Mouse (Mus musculus): Measurements from ENCODE around the gene Vmn1r126. TPM values are rescaled to one million over a fixed set of nuclear protein-coding genes. Genes with fewer than 3 reads are reported as not detected.
"Not testable (repeated sequence)": the region's sequence is repeated elsewhere in the genome, so short reads cannot be mapped to it uniquely, and the experiment has no call there.

The Vmn1r126 gene
- total RNA-seq (2021): not detected
- long read RNA-seq, experiment 1: 0 reads
- long read RNA-seq, experiment 2: 0 reads

DNA sequence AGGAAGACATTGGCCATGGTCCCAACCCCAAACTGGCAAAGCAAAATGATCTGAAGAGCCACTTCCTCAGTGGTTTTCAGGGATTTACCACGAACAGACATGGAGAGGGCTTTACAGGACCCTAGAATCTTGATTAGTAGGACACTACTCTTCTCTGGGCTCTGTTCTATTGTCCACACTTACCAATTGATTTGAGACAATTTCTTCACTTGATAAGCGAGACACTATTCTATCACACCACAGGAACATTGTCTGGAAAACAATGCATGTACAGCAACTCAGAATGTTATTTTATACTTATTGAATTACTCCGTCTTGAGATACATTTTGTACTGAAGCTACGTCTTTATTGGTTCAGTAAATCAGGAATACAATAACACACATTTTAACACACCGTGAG is at the start of gene Vmn1r126:
Gene Vmn1r126, minus strand, starts transcription at position 101 of the 400 bp plus-strand sequence.
- not testable (repeated sequence) for DNase-seq (ENCODE audit: low spot score)

DNA sequence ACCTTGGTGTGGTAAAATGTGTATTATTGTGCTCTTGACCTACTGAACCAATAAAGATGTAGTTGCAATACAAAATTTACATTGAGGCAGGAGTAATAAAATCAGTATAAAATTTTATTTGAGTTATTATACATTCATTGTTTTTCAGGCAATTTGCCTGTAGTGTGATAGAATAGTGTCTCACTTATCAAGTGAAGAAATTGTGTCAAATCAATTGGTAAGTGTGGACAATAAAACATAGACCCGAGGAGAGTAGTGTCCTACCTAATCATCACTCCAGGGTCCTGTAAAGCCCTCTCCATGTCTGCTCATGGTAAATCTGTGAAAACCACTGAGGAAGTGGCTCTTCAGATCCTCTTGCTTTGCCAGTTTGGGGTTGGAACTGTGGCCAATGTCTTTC is 47.8 kb upstream of the Vmn1r126 start, which contains the start of gene Vmn1r128:
Gene Vmn1r128, plus strand, starts transcription at position 301 of the 400 bp plus-strand sequence.
- not testable (repeated sequence) for DNase-seq (ENCODE audit: low spot score)

DNA sequence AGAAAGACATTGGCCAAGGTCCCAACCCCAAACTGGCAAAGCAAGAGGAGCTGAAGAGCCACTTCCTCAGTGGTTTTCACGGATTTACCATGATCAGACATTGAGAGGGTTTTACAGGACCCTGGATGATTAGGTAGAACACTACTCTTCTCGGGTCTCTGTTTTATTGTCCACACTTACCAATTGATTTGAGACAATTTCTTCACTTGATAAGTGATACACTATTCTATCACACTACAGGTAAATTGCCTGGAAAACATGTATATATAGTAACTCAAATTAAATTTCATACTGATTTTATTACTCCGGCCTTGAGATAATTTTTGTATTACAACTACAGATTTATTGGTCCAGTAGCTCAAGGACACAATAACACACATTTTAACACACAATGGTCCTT is 18.5 kb upstream of the Vmn1r126 start, which contains the start of gene Vmn1r127:
Gene Vmn1r127, minus strand, starts transcription at position 101 of the 400 bp plus-strand sequence.
- DNase-seq (ENCODE audit: low spot score): not testable (repeated sequence)

DNA sequence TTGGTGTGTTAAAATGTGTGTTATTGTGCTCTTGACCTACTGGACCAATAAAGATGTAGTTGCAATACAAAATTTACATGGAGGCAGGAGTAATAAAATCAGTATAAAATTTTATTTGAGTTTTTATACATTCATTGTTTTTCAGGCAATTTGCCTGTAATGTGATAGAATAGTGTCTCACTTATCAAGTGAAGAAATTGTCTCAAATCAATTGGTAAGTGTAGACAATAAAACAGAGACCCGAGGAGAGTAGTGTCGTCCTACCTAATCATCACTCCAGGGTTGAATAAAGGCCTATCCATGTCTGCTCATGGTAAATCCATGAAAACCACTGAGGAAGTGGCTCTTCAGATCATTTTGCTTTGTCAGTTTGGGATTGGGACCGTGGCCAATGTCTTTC is 29.4 kb downstream of the Vmn1r126 start, which contains the start of gene Vmn1r125:
Gene Vmn1r125, plus strand, starts transcription at position 301 of the 400 bp plus-strand sequence.
- DNase-seq (ENCODE audit: low spot score): not testable (repeated sequence)

DNA sequence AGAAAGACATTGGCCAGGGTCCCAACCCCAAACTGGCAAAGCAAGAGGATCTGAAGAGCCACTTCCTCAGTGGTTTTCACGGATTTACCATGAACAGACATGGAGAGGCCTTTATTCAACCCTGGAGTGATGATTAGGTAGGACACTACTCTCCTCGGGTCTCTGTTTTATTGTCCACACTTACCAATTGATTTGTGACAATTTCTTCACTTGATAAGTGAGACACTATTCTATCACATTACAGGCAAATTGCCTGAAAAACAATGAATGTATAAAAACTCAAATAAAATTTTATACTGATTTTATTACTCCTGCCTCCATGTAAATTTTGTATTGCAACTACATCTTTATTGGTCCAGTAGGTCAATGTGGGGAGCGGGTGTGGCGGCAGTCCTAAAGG is 40.8 kb downstream of the Vmn1r126 start, which contains the start of gene Vmn1r124:
Gene Vmn1r124, minus strand, starts transcription at position 101 of the 400 bp plus-strand sequence.
- not testable (repeated sequence) for DNase-seq (ENCODE audit: low spot score)

Other genes starting within 250 kb of the Vmn1r126 start
- gene Vmn1r120, start 247.7 kb downstream of the Vmn1r126 start, total RNA-seq (2021): not detected
- not detected for gene Vmn1r121, start 203.0 kb downstream of the Vmn1r126 start, total RNA-seq (2021)
- not detected for gene Vmn1r122, start 167.3 kb downstream of the Vmn1r126 start, total RNA-seq (2021)
- not detected for gene Vmn1r123, start 139.3 kb downstream of the Vmn1r126 start, total RNA-seq (2021)
- not detected for gene Gm5157, start 111.0 kb downstream of the Vmn1r126 start, total RNA-seq (2021)
- not detected for gene Vmn1r124, start 40.9 kb downstream of the Vmn1r126 start, total RNA-seq (2021)
- not detected for gene Vmn1r125, start 29.3 kb downstream of the Vmn1r126 start, total RNA-seq (2021)
- not detected for gene Vmn1r127, start 18.4 kb upstream of the Vmn1r126 start, total RNA-seq (2021)
- gene Vmn1r128, start 47.9 kb upstream of the Vmn1r126 start, total RNA-seq (2021): not detected
- not detected for gene Vmn1r129, start 59.8 kb upstream of the Vmn1r126 start, total RNA-seq (2021)
- gene Gm6882, start 131.3 kb upstream of the Vmn1r126 start, total RNA-seq (2021): not detected
- not detected for gene Vmn1r130, start 210.3 kb upstream of the Vmn1r126 start, total RNA-seq (2021)
- gene Vmn1r131, start 244.6 kb upstream of the Vmn1r126 start, total RNA-seq (2021): not detected